Mouse (Mus musculus) forebrain, embryonic 14.5 days (tissue): ENCODE data around the gene Nelfe. TPM values are rescaled to one million over a fixed set of nuclear protein-coding genes. Genes with fewer than 3 reads are reported as not detected.
"Not testable (repeated sequence)": the region's sequence is repeated elsewhere in the genome, so short reads cannot be mapped to it uniquely, and the experiment has no call there.

Experiments used
- ATAC-seq: fragments of 200-750 bp; cut with Nextera tagmentation; 2 replicates; pipeline ENCODE4 v1.8.0; 2017; ENCODE audit warnings: mild to moderate bottlenecking, moderate library complexity
- DNase-seq: peaks from one replicate; pipeline ENCODE4 v3.0.0-alpha.2; 2015; ENCODE audit warnings: low spot score
- H3K27ac ChIP-seq: fragments of 300-500 bp; sonication (generic); 2 replicates; pipeline ENCODE4 v1.5.1; 2014; ENCODE audit warnings: low read depth, mild to moderate bottlenecking, control low read depth, low read length, moderate library complexity
- H3K27me3 ChIP-seq: fragments of 300-500 bp; sonication (generic); replicated peaks from 2 replicates; pipeline ENCODE4 v1.6.1; 2014; ENCODE audit warnings: low read length, control low read depth, mixed read lengths; ENCODE audit not compliant: control insufficient read depth, insufficient read depth
- H3K36me3 ChIP-seq: fragments of 300-500 bp; sonication (generic); 2 replicates; pipeline ENCODE4 v1.6.1; 2014; ENCODE audit warnings: low read length, control low read depth; ENCODE audit not compliant: control insufficient read depth, insufficient read depth
- H3K4me1 ChIP-seq: fragments of 300-500 bp; sonication (generic); 2 replicates; pipeline ENCODE4 v1.6.1; 2014; ENCODE audit warnings: antibody characterized with exemption, low read length, control low read depth; ENCODE audit not compliant: control insufficient read depth, insufficient read depth
- H3K4me2 ChIP-seq: fragments of 300-500 bp; sonication (generic); 2 replicates; pipeline ENCODE4 v1.6.1; 2014; ENCODE audit warnings: mild to moderate bottlenecking, control low read depth, low read length
- H3K4me3 ChIP-seq: fragments of 300-500 bp; sonication (generic); 2 replicates; pipeline ENCODE4 v1.5.1; 2014; ENCODE audit warnings: low read depth, low read length, control low read depth
- H3K9ac ChIP-seq: fragments of 300-500 bp; sonication (generic); 2 replicates; pipeline ENCODE4 v1.6.1; 2014; ENCODE audit warnings: mild to moderate bottlenecking, low read length, control low read depth, moderate library complexity
- H3K9me3 ChIP-seq: fragments of 300-500 bp; sonication (generic); replicated peaks from 2 replicates; pipeline ENCODE4 v1.6.1; 2016; ENCODE audit warnings: low read length, control low read depth, mixed read lengths; ENCODE audit not compliant: control insufficient read depth
- WGBS: fragments of 180-500 bp; shearing (Covaris S2); extraction: QIAGEN DNeasy Blood & Tissue Kit; methylation state at CpG from one replicate; pipeline ENCODE4 v1.1.7; 2014; 5-methylcytosine and 5-hydroxymethylcytosine counted together
- polyA plus RNA-seq: library from polyadenylated mRNA; unstranded; fragments of >200 nt; fragmentation: Nextera tagmentation; extraction: Ambion mirVana; gene quantifications from 2 replicates; pipeline ENCODE4 v1.2.1, GENCODE M21; 2014

Gene Nelfe
- polyA plus RNA-seq, 1 experiment from 2014 or later = 82.9 TPM

DNA sequence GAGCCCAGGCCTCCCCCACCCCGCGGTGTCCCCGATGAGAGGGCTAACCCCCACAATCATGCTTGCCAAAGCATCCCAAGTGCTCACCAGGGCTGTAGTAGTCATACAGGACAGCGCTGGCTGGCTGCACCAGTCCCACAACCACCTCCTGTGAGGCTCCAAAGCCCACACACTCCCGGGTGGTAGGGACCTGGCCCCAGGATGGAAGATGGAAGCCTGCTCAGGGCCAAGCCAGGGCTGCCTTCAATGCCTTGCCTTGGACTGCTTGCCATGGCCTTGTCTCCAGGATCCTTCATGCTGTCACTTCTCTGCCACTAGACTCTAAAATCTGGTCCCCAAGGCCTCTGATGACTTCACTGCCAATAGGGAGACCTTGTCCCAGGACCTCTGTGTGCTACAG, 39.8 kb upstream of the Nelfe start:
- not testable (repeated sequence) for H3K4me3 ChIP-seq, H3K9me3 ChIP-seq, H3K4me2 ChIP-seq, H3K36me3 ChIP-seq, DNase-seq, H3K9ac ChIP-seq, H3K27me3 ChIP-seq, ATAC-seq, H3K4me1 ChIP-seq, H3K27ac ChIP-seq
- 87% methylated on average over 5 of the region's 5 CpGs for WGBS

DNA sequence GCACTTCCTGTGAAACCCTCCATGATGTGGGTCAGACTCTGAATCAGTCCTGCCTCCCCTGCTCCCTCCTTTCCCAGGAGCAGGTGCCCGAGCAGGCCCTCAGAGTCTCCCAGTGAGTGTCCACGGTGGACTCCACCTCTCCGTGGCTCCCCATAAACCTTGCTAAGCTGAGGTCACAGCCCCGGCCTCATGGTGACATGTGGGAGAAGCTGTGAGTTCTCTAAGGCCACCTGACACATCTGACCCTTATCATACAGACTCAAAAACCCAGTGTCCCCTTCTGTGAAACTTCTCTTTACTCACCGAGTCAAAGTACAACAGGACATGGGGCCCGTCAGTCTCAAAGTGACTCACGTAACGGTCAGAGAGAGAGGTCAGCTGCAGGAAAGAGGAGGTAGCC, 39.4 kb upstream of the Nelfe start:
- H3K9me3 ChIP-seq, H3K36me3 ChIP-seq, H3K27ac ChIP-seq, H3K27me3 ChIP-seq, H3K9ac ChIP-seq, DNase-seq, ATAC-seq, H3K4me2 ChIP-seq, H3K4me3 ChIP-seq, H3K4me1 ChIP-seq: not testable (repeated sequence)
- 80% methylated on average over 6 of the region's 8 CpGs for WGBS

DNA sequence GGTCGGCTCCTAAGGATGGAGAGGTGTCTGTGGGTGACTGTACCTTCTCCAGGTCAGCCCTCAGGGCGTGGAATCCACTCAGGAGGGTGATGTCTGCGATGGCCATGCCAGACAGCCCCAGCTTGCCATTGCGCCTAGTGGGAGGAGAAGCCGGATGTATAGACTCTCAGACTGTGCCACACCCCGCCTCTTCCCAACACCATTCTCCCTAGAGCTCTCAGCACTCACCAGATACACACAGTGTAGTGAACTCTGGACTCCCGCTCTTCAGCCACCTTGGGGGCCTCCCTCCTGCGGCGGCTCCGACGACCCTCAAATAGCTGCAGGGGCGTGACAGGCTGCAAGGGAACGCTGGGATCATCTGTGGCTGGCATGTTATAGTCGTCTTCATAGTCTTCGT, 38.9 kb upstream of the Nelfe start:
- Histone ChIP-seq H3K27me3 (no peaks in the 10 kb centered on the region), H3K36me3 (no peaks in the 10 kb centered on the region), H3K9me3 (no peaks in the 10 kb centered on the region), H3K4me3 (no peak overlapping the region), H3K4me1 (no peaks in the 10 kb centered on the region), H3K4me2 (no peak overlapping the region), H3K9ac (no peak overlapping the region), H3K27ac (no peak overlapping the region)
- 78% methylated on average over 15 of the region's 15 CpGs for WGBS
- no peak for ATAC-seq
- no peak for DNase-seq

DNA sequence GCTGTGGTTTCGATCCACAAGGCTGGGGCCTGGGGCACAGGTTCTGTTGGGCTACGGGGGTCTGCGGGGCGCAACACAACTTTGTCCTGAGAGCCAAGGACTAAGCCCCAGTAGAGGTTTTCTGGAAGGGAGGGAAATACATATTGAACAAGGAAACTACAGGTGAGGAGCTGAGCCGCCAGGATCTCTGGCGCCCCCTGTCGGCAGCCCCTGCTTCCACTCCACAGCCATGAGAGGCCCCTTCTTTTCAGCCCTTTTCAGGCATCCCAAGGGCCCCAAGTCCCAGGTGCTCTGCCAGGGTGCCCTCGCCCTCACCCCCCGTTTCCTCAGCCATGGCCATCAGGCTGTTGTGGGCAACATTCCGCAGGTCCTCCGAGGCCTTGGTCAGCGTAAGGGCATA, 36.4 kb upstream of the Nelfe start:
- H3K9me3 ChIP-seq, DNase-seq, H3K36me3 ChIP-seq, ATAC-seq, H3K4me2 ChIP-seq, H3K27me3 ChIP-seq, H3K4me1 ChIP-seq, H3K4me3 ChIP-seq, H3K27ac ChIP-seq, H3K9ac ChIP-seq: not testable (repeated sequence)
- 56% methylated on average over 12 of the region's 12 CpGs for WGBS

DNA sequence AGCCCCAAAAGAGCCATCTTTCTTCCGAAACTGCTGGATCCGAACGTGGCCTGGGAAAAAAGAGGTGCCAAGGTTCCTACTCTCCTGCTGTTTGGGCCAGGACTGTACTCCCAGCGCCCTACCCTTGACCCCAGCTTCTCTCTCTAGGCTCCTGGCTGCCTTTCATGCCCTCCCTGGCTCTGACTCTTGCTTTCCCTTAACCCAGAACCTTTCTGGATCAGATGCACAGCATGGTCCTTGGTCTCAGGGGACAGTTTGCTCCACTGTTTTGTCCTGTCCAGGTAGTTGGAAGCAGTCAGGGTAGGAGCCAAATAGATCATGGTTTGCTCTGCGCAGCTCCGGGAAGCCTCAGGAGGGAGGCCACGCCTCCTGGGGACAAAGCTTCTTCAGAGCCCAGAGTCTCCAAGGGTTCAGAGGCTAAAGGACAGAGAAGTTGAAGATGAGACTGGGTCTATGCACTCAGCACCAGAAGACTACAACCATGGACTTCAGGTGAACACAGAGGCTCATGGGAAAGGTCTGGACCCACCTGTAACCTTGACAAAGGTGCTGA, 35.3 kb upstream of the Nelfe start:
- 80% methylated on average over 7 of the region's 7 CpGs for WGBS
- no peak for DNase-seq
- no peak overlapping the region for H3K9ac ChIP-seq
- H3K4me1 ChIP-seq = no peaks in the 10 kb centered on the region
- no peaks in the 10 kb centered on the region for H3K36me3 ChIP-seq
- H3K27me3 ChIP-seq = no peaks in the 10 kb centered on the region
- no peak for ATAC-seq
- H3K27ac ChIP-seq = no peak overlapping the region
- no peaks in the 10 kb centered on the region for H3K9me3 ChIP-seq
- H3K4me3 ChIP-seq = no peak overlapping the region
- no peak overlapping the region for H3K4me2 ChIP-seq

DNA sequence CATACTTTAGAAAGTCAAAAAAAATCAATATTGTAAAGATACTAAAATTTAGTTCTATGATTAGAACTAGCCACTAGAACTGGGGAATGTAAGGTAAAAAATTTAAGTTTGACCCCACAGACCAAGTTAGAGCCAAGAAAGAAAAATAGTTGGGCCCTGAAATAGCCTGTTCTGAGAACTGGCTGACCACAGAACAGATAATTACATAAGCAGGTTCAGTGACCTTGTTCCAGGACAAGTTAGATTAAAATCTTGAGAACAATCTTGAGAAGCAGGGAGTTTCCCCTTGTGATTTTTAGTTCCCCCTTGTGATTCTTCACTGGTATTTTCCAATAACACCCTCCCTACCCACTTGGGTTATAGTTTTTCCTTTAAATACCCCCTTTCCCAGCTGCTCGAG, 19.4 kb upstream of the Nelfe start:
- not testable (repeated sequence) for H3K4me1 ChIP-seq, H3K9me3 ChIP-seq, H3K27ac ChIP-seq, H3K4me2 ChIP-seq, DNase-seq, H3K4me3 ChIP-seq, H3K27me3 ChIP-seq, ATAC-seq, H3K9ac ChIP-seq
- WGBS = 94% methylated on average over 1 of the region's 1 CpGs
- H3K36me3 ChIP-seq = peaks cover 46% of the 10 kb centered on the region

DNA sequence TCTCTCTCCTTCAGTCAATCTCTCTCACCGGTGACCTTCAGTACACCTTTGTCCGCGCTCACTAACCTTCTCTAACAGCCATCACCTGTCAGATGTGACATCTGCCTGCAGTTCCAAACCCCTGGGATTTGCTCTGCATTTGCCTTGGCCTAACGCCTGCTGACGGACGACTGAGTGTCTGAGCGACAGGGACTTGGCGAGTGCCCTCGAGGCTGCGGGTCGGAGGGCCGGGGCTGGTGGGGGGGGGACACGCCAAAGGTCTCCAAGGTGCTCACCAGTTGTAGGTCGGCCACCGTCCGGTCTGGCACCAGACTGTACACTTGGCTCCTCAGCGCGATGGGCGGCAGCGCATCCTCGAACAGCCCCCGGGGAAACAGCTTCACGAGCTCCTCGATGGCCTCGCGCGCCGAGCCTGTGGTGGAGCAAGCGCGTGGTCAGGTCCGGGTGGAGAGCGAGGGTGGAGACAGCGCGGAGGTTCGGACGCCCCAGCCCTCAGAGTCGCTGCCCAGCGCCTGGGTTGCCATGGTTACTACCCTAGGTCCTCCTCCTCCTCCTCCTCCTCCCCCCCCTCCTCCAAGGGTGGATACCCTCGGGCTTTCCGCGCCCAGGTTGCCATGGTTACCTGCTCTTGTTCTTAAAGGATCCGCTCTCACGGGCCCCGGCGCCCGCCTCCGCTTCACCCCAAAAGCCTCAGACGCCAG, 13.9 kb upstream of the Nelfe start:
- Histone ChIP-seq H3K4me3 (peak overlapping the region; percentile 73), H3K27me3 (no peaks in the 10 kb centered on the region), H3K4me2 (peak overlapping the region; percentile 99), H3K4me1 (peaks cover 13% of the 10 kb centered on the region), H3K36me3 (peaks cover 40% of the 10 kb centered on the region), H3K27ac (peak overlapping the region; percentile 76), H3K9ac (peak overlapping the region; percentile 80), H3K9me3 (no peaks in the 10 kb centered on the region)
- 4% methylated on average over 47 of the region's 48 CpGs for WGBS
- DNase-seq (no peak), ATAC-seq (peak; percentile 81)

DNA sequence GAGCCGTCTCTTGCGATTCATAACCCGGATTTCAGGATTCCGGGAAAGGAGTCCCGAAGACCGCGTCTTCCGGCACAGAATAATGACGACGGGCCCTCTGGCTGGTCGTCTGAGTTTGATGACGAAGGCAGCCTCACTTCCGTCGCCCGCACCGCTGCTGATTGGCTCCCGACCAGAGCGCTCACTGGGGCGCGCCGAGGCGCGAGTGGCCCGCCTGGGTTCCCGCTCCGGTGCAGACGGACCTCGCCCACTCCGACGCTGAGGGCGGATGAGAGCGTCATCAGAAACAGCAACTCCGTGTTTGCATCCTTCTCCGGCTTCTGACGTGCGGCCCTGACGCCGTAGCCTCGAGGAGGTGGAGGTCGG, 13.4 kb upstream of the Nelfe start, which contains the start of the genes Stk19 and Dxo:
TSS of gene Stk19 (minus strand) at position 90 of the 366 bp plus-strand sequence.
TSS of gene Dxo (plus strand) at position 164 of the 366 bp plus-strand sequence.
- Histone ChIP-seq H3K4me1 (peaks cover 13% of the 10 kb centered on the region), H3K27ac (peak within 1 kb of the TSS; percentile 76), H3K27me3 (no peaks in the 10 kb centered on the region), H3K4me2 (peak within 1 kb of the TSS; percentile 99), H3K4me3 (peak within 1 kb of the TSS; percentile 73), H3K9ac (peak within 1 kb of the TSS; percentile 80), H3K36me3 (peaks cover 45% of the 10 kb centered on the region), H3K9me3 (no peaks in the 10 kb centered on the region)
- ATAC-seq (peak; percentile 93), DNase-seq (peak; percentile 98)
- WGBS = under 1% methylated on average over 40 of the region's 40 CpGs
